Mouse (Mus musculus) kidney, adult 2 months (tissue): ENCODE measurements around the gene Pcsk6. TPM values are rescaled to one million over a fixed set of nuclear protein-coding genes. Genes with fewer than 3 reads are reported as not detected.

Experiments
- DNase-seq: peaks from one replicate; pipeline ENCODE4 v3.0.0; 2021
- H3K27ac ChIP-seq: fragments of 200-500 bp; 2 replicates; pipeline ENCODE4 v1.5.1; 2012; ENCODE audit warnings: low read depth, low read length, control low read depth, inconsistent platforms; ENCODE audit not compliant: insufficient read depth
- H3K27me3 ChIP-seq: fragments of 200-500 bp; replicated peaks from 2 replicates; pipeline ENCODE4 v1.6.1; 2012; ENCODE audit warnings: mild to moderate bottlenecking, moderate library complexity, low read length, inconsistent platforms; ENCODE audit not compliant: control insufficient read depth, insufficient read depth
- H3K36me3 ChIP-seq: fragments of 200-500 bp; 2 replicates; pipeline ENCODE4 v1.6.1; 2012; ENCODE audit warnings: mild to moderate bottlenecking, moderate library complexity, low read length, inconsistent platforms; ENCODE audit not compliant: control insufficient read depth, insufficient read depth
- H3K4me1 ChIP-seq: fragments of 200-500 bp; 2 replicates; pipeline ENCODE4 v1.6.1; 2011; ENCODE audit warnings: low read length; ENCODE audit not compliant: control insufficient read depth, insufficient read depth
- H3K4me3 ChIP-seq: fragments of 200-500 bp; 2 replicates; pipeline ENCODE4 v1.5.1; 2011; ENCODE audit warnings: mild to moderate bottlenecking, low read depth, low read length, control low read depth; ENCODE audit not compliant: insufficient read depth
- CTCF ChIP-seq: fragments of 200-500 bp; conservative IDR thresholded peaks from 2 replicates; pipeline ENCODE4 v1.5.1; 2011; ENCODE audit warnings: low read depth, mild to moderate bottlenecking, control low read depth, low read length, moderate library complexity, mixed read lengths; ENCODE audit not compliant: insufficient read depth, insufficient read length
- POLR2A ChIP-seq: fragments of 200-500 bp; IDR thresholded peaks from one replicate; pipeline ENCODE4 v1.6.1; 2011; ENCODE audit warnings: low read depth, low read length, control low read depth
- WGBS: fragments of 180-500 bp; shearing (Covaris S2); methylation state at CpG from one replicate; pipeline ENCODE4 v1.1.7; 2018; 5-methylcytosine and 5-hydroxymethylcytosine counted together
- polyA plus RNA-seq: library from polyadenylated mRNA; depleted of rRNA; stranded (reverse); fragments of >200 nt; gene quantifications from 2 replicates; pipeline ENCODE4 v1.2.3, GENCODE M21; 2012

Pcsk6 gene
- polyA plus RNA-seq, 1 experiment = 25.0 TPM

DNA sequence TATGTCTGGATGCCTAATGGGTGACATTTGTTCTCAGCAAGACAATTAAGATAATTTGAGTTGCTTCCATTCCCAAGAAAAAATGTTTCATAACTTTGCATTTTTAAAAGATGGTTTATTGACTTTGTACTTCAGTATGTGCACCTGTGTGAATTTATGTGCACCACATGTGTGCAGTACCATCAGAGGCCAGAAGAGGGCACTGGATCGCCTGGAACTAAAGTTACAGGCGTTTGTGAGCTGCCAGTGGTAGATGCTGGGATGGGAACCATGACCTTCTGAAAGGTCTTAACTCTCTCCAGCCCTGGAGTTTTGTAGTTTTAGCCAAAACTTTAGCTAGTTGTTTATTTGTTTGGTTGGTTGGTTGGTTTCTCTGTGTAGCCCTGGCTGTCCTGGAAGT, 18.3 kb upstream of the Pcsk6 start:
- no peak for TF ChIP-seq CTCF
- no peak for TF ChIP-seq POLR2A
- Histone ChIP-seq H3K27me3 (peaks cover 1% of the 10 kb centered on the region; the same call in 1 of the 2 replicates), H3K27ac (no peak overlapping the region), H3K4me1 (no peaks in the 10 kb centered on the region), H3K36me3 (no peaks in the 10 kb centered on the region), H3K4me3 (no peak overlapping the region)
- DNase-seq = no peak
- WGBS = 56% methylated on average over 2 of the region's 2 CpGs

GRCm38 (mm10) chr7:65860981-65861380, 553 bp upstream of the Pcsk6 start:
- no peak overlapping the region for H3K27ac ChIP-seq

GRCm38 (mm10) chr7:65862473-65863176, 1.1 kb downstream of the Pcsk6 start:
- no peaks in the 10 kb centered on the region for H3K36me3 ChIP-seq
- no peaks in the 10 kb centered on the region for H3K4me1 ChIP-seq
- no peak for DNase-seq
- 3% methylated on average over 61 of the region's 61 CpGs for WGBS
- peak overlapping the region; percentile 39 for H3K27ac ChIP-seq
- H3K27me3 ChIP-seq = no peaks in the 10 kb centered on the region; the same call in 1 of the 2 replicates
- peak overlapping the region; percentile 52 for H3K4me3 ChIP-seq
- TF ChIP-seq CTCF = no peak
- no peak for TF ChIP-seq POLR2A

More at GRCm38 (mm10) chr7:65860981-65861380, 553 bp upstream of the Pcsk6 start:
- DNase-seq = no peak
- Histone ChIP-seq H3K27me3 (no peaks in the 10 kb centered on the region; the same call in 1 of the 2 replicates), H3K4me1 (no peaks in the 10 kb centered on the region), H3K4me3 (no peak overlapping the region), H3K36me3 (no peaks in the 10 kb centered on the region)
- 80% methylated on average over 7 of the region's 7 CpGs for WGBS
- no peak for TF ChIP-seq CTCF
- TF ChIP-seq POLR2A = no peak

GRCm38 (mm10) chr7:65869173-65869572, 7.6 kb downstream of the Pcsk6 start:
- 91% methylated on average over 16 of the region's 16 CpGs for WGBS
- Histone ChIP-seq H3K27ac (no peak overlapping the region), H3K27me3 (no peaks in the 10 kb centered on the region), H3K4me1 (no peaks in the 10 kb centered on the region), H3K36me3 (no peaks in the 10 kb centered on the region), H3K4me3 (no peak overlapping the region)
- no peak for DNase-seq
- no peak for TF ChIP-seq POLR2A
- no peak for TF ChIP-seq CTCF

DNA sequence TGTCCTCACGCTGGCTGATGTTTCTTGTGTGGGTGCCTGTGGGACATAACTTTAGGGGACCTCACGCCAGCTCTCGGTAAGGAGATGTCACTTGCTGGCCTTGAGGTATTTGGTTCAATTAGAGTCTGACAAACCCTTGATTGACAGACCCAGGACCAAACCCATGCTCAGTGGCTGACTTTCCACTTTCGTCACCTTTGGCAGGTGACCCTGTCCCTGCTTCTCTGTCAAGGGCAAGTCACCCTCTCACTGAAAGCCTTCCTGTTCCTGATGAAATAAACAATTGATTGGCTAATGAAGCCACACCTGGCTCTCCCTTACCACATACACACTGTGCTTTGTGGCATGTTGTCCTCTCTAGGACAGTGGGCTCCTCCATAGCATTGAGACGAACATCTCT, 8.3 kb downstream of the Pcsk6 start:
- Histone ChIP-seq H3K27me3 (no peaks in the 10 kb centered on the region), H3K27ac (peak overlapping the region; percentile 8; the same call in 1 of the 2 replicates), H3K36me3 (no peaks in the 10 kb centered on the region), H3K4me3 (no peak overlapping the region), H3K4me1 (no peaks in the 10 kb centered on the region)
- no peak for DNase-seq
- WGBS = 89% methylated on average over 5 of the region's 5 CpGs
- TF ChIP-seq POLR2A (no peak), CTCF (no peak)

GRCm38 (mm10) chr7:65870227-65870626, 8.7 kb downstream of the Pcsk6 start:
- 82% methylated on average over 5 of the region's 5 CpGs for WGBS
- H3K36me3 ChIP-seq = no peaks in the 10 kb centered on the region
- no peaks in the 10 kb centered on the region for H3K27me3 ChIP-seq
- H3K4me1 ChIP-seq = no peaks in the 10 kb centered on the region
- no peak overlapping the region for H3K4me3 ChIP-seq
- H3K27ac ChIP-seq = no peak overlapping the region
- TF ChIP-seq CTCF (no peak), POLR2A (no peak)
- DNase-seq = no peak

DNA sequence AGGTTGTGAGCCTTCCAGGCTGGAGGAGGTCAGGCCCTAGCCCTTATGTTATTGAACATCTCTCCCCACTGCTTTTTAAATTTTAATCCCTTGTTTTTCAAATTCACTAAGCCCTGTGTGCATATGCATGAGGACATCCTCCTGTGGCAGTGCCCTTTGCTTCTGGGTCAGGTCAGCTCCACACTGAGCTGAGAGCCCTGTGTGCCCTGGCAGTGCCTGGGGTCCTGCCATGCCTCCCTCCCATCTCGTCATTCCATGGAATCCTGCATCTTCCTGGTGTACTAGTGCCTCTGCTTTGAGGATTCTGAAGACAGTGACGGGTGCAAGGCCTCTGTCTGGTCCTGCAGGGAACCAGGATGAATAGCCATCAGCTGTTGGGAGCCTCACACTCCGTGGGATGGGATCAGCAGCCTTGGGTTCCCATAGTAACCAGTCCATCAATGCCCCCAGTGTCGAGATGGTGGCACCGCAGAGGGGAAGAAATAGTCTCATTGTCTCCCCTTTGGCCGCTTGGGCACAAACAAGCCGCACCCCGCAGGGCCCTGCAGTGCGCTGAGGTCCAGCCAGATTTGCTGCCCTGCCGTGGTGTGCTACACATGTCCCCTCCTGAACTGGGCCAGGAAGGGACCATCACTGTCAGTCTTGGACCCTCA, 9.5 kb downstream of the Pcsk6 start:
- no peak overlapping the region for H3K4me3 ChIP-seq
- WGBS = 73% methylated on average over 10 of the region's 10 CpGs
- H3K27ac ChIP-seq = no peak overlapping the region
- H3K27me3 ChIP-seq = no peaks in the 10 kb centered on the region
- H3K36me3 ChIP-seq = no peaks in the 10 kb centered on the region
- DNase-seq = no peak
- no peak for TF ChIP-seq POLR2A
- TF ChIP-seq CTCF = no peak
- H3K4me1 ChIP-seq = no peaks in the 10 kb centered on the region
